Mouse (Mus musculus) embryonic facial prominence, embryonic 14.5 days (tissue): ENCODE measurements around the gene Lars2. TPM values are rescaled to one million over a fixed set of nuclear protein-coding genes. Genes with fewer than 3 reads are reported as not detected.

Experiments used
- ATAC-seq: fragments of 200-750 bp; cut with Nextera tagmentation; 2 replicates; pipeline ENCODE4 v1.8.0; 2017; ENCODE audit warnings: low read depth, moderate number of reproducible peaks, moderate TSS enrichment
- DNase-seq: peaks from one replicate; pipeline ENCODE4 v3.0.0-alpha.2; 2015; ENCODE audit warnings: low spot score
- H3K27ac ChIP-seq: fragments of 300-500 bp; sonication (generic); replicated peaks from 2 replicates; pipeline ENCODE4 v1.5.1; 2014; ENCODE audit warnings: low read depth, mild to moderate bottlenecking, low read length, moderate library complexity
- H3K27me3 ChIP-seq: fragments of 300-500 bp; sonication (generic); replicated peaks from 2 replicates; pipeline ENCODE4 v1.6.1; 2014; ENCODE audit warnings: low read length; ENCODE audit not compliant: control insufficient read depth, insufficient read depth
- H3K36me3 ChIP-seq: fragments of 300-500 bp; sonication (generic); 2 replicates; pipeline ENCODE4 v1.6.1; 2014; ENCODE audit warnings: low read length, mixed read lengths; ENCODE audit not compliant: control insufficient read depth, insufficient read depth
- H3K4me1 ChIP-seq: fragments of 300-500 bp; sonication (generic); 2 replicates; pipeline ENCODE4 v1.6.1; 2014; ENCODE audit warnings: antibody characterized with exemption, low read length; ENCODE audit not compliant: control insufficient read depth, insufficient read depth
- H3K4me2 ChIP-seq: fragments of 300-500 bp; sonication (generic); 2 replicates; pipeline ENCODE4 v1.6.1; 2014; ENCODE audit warnings: low read depth, mild to moderate bottlenecking, low read length, moderate library complexity, mixed read lengths
- H3K4me3 ChIP-seq: fragments of 300-500 bp; sonication (generic); 2 replicates; pipeline ENCODE4 v1.5.1; 2014; ENCODE audit warnings: low read depth, mild to moderate bottlenecking, low read length
- H3K9ac ChIP-seq: fragments of 300-500 bp; sonication (generic); 2 replicates; pipeline ENCODE4 v1.6.1; 2014; ENCODE audit warnings: low read depth, mild to moderate bottlenecking, low read length, moderate library complexity, mixed read lengths
- H3K9me3 ChIP-seq: fragments of 300-500 bp; sonication (generic); 2 replicates; pipeline ENCODE4 v1.6.1; 2016; ENCODE audit warnings: low read length; ENCODE audit not compliant: control insufficient read depth
- WGBS: fragments of 180-500 bp; shearing (Covaris S2); extraction: QIAGEN DNeasy Blood & Tissue Kit; methylation state at CpG from one replicate; pipeline ENCODE4 v1.1.7; 2014; 5-methylcytosine and 5-hydroxymethylcytosine counted together
- polyA plus RNA-seq: library from polyadenylated mRNA; unstranded; fragments of >200 nt; fragmentation: Nextera tagmentation; extraction: Ambion mirVana; gene quantifications from 2 replicates; pipeline ENCODE4 v1.2.1, GENCODE M21; 2014

Lars2 gene
- polyA plus RNA-seq, 1 experiment from 2014 or later = 1,840 TPM

GRCm38 (mm10) chr9:123500480-123500879, 133.8 kb downstream of the Lars2 start:
- Histone ChIP-seq H3K27ac (no peak overlapping the region), H3K27me3 (no peaks in the 10 kb centered on the region), H3K9me3 (no peaks in the 10 kb centered on the region), H3K4me3 (no peak overlapping the region), H3K4me1 (peaks cover 6% of the 10 kb centered on the region), H3K4me2 (no peak overlapping the region), H3K9ac (no peak overlapping the region), H3K36me3 (peaks cover 37% of the 10 kb centered on the region)
- 91% methylated on average over 4 of the region's 4 CpGs for WGBS
- ATAC-seq = no peak
- DNase-seq = no peak

- ATAC-seq (no peak), DNase-seq (no peak)
- Histone ChIP-seq H3K36me3 (peaks cover 37% of the 10 kb centered on the region), H3K27me3 (no peaks in the 10 kb centered on the region), H3K9ac (no peak overlapping the region), H3K9me3 (no peaks in the 10 kb centered on the region), H3K4me1 (no peaks in the 10 kb centered on the region), H3K27ac (no peak overlapping the region), H3K4me3 (no peak overlapping the region), H3K4me2 (no peak overlapping the region)
- 88% methylated on average over 5 of the region's 5 CpGs for WGBS
Measured at GRCm38 (mm10) chr9:123503171-123503834, 136.6 kb downstream of the Lars2 start.

- Histone ChIP-seq H3K27ac (no peak overlapping the region), H3K9me3 (no peaks in the 10 kb centered on the region), H3K4me1 (no peaks in the 10 kb centered on the region), H3K4me2 (no peak overlapping the region), H3K36me3 (peaks cover 37% of the 10 kb centered on the region), H3K27me3 (no peaks in the 10 kb centered on the region), H3K9ac (no peak overlapping the region), H3K4me3 (no peak overlapping the region)
- 4% methylated on average over 2 of the region's 2 CpGs for WGBS
- ATAC-seq (peak; percentile 76; the same call in 1 of the 2 replicates), DNase-seq (peak; percentile 78)
Measured at GRCm38 (mm10) chr9:123504325-123504724, 137.6 kb downstream of the Lars2 start.

GRCm38 (mm10) chr9:123505598-123505997, 138.9 kb downstream of the Lars2 start:
- Histone ChIP-seq H3K9ac (no peak overlapping the region), H3K9me3 (no peaks in the 10 kb centered on the region), H3K27ac (no peak overlapping the region), H3K36me3 (peaks cover 36% of the 10 kb centered on the region), H3K4me3 (no peak overlapping the region), H3K27me3 (no peaks in the 10 kb centered on the region), H3K4me2 (no peak overlapping the region), H3K4me1 (no peaks in the 10 kb centered on the region)
- WGBS = 64% methylated on average over 1 of the region's 1 CpGs
- DNase-seq (no peak), ATAC-seq (no peak)

- Histone ChIP-seq H3K4me1 (no peaks in the 10 kb centered on the region), H3K9ac (no peak overlapping the region), H3K36me3 (peaks cover 36% of the 10 kb centered on the region), H3K4me3 (no peak overlapping the region), H3K9me3 (no peaks in the 10 kb centered on the region), H3K27ac (no peak overlapping the region), H3K4me2 (no peak overlapping the region), H3K27me3 (no peaks in the 10 kb centered on the region)
- WGBS = 71% methylated on average over 4 of the region's 4 CpGs
- DNase-seq = no peak
- no peak for ATAC-seq
Measured at GRCm38 (mm10) chr9:123506270-123507146, 139.8 kb downstream of the Lars2 start.

GRCm38 (mm10) chr9:123507380-123507779, 140.7 kb downstream of the Lars2 start:
- ATAC-seq = no peak
- no peak overlapping the region for H3K4me2 ChIP-seq
- no peak overlapping the region for H3K9ac ChIP-seq
- H3K36me3 ChIP-seq = peaks cover 39% of the 10 kb centered on the region
- DNase-seq = peak; percentile 18
- H3K9me3 ChIP-seq = no peaks in the 10 kb centered on the region
- 87% methylated on average over 2 of the region's 2 CpGs for WGBS
- no peak overlapping the region for H3K27ac ChIP-seq
- no peaks in the 10 kb centered on the region for H3K27me3 ChIP-seq
- H3K4me3 ChIP-seq = no peak overlapping the region
- H3K4me1 ChIP-seq = no peaks in the 10 kb centered on the region

- no peak for ATAC-seq
- WGBS = 88% methylated on average over 2 of the region's 2 CpGs
- H3K36me3 ChIP-seq = peaks cover 34% of the 10 kb centered on the region
- no peak for DNase-seq
- no peak overlapping the region for H3K27ac ChIP-seq
- H3K4me3 ChIP-seq = no peak overlapping the region
- H3K4me2 ChIP-seq = no peak overlapping the region
- no peak overlapping the region for H3K9ac ChIP-seq
- H3K27me3 ChIP-seq = no peaks in the 10 kb centered on the region
- H3K9me3 ChIP-seq = no peaks in the 10 kb centered on the region
- H3K4me1 ChIP-seq = no peaks in the 10 kb centered on the region
Measured at GRCm38 (mm10) chr9:123508986-123509385, 142.3 kb downstream of the Lars2 start.

- DNase-seq = peak; percentile 53
- Histone ChIP-seq H3K4me1 (no peaks in the 10 kb centered on the region), H3K9ac (no peak overlapping the region), H3K4me2 (no peak overlapping the region), H3K36me3 (peaks cover 34% of the 10 kb centered on the region), H3K9me3 (no peaks in the 10 kb centered on the region), H3K4me3 (no peak overlapping the region), H3K27me3 (no peaks in the 10 kb centered on the region), H3K27ac (no peak overlapping the region)
- 76% methylated on average over 8 of the region's 8 CpGs for WGBS
- peak; percentile 62; the same call in 1 of the 2 replicates for ATAC-seq
Measured at GRCm38 (mm10) chr9:123509638-123510604, 143.2 kb downstream of the Lars2 start.
